ENCODE assay signal across 8 mouse cellular contexts in the genomic region with DNA sequence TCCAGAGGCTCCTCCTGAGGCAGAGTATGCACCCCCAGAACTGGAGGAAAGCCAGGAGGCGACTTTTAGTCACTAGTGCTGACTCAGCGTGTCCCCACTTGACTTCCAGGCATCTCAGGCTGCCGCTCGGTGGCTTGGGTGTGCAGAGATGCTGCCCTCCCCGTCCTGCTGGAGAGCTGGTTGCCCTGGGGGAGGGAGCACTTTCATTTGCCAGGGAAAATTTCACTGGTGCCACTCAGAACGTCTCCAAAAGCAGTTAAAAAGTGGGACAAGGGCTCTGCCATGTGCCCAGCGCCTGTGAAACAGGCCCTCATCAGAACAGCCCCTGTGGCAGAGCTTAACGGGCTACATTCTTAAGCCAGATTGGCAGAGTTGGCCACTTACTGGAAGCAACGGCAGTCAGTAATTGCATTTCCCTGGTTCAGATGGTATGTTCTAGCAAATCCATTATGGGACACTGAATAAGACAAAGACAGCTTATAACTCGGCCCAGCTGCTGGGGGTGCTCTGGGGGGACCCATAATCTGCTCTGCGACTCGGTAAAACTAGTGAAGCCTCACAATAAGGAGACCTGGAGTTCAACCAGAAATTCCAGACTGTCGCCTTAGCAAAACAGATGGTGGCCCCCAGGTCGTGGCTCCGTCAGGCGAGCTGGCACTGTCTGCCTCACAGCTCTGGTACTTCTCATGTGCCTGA.
DNase-seq lines count a peak whose midpoint lies in the region; ATAC-seq and TF ChIP-seq lines count a peak whose summit lies in the region.

No protein-coding gene starts in this region.

- H3K27me3 ChIP-seq in cerebellum, adult 2 months (ENCODE audit: control insufficient read depth, insufficient read depth, low read length) = no peaks in the 10 kb centered on the region

- no peak for TF ChIP-seq POLR2A in cerebellum, adult 2 months (IDR thresholded peaks at IDR 0.05; ENCODE audit: borderline replicate concordance, insufficient read depth, low read length)

- no peak overlapping the region for H3K4me3 ChIP-seq in cerebellum, adult 2 months (replicated peaks; ENCODE audit: insufficient read depth, low read depth, low read length)

- peaks cover 61% of the 10 kb centered on the region for H3K4me1 ChIP-seq in cerebellum, adult 2 months (ENCODE audit: control insufficient read depth, insufficient read depth, low read length)

- peak overlapping the region; percentile 23 for H3K27ac ChIP-seq in cerebellum, adult 2 months (ENCODE audit: insufficient read depth, low read length)

- ATAC-seq in monocyte, adult 5-6 weeks (replicated peaks; ENCODE audit: insufficient number of reproducible peaks, low FRiP score, low TSS enrichment, poor library complexity, severe bottlenecking) = no peak

- no peak for TF ChIP-seq CTCF in cerebellum, adult 2 months (IDR thresholded peaks at IDR 0.05; ENCODE audit: borderline replicate concordance, insufficient read depth, low read depth, low read length)

- peak; percentile 26 for DNase-seq in layer of hippocampus, adult 11-12 months (ENCODE audit: low spot score)
- DNase-seq in layer of hippocampus, postnatal 25 days (ENCODE audit: extremely low spot score in 1 of 2, low spot score in 1 of 2) = no peak
- DNase-seq in cerebellum, adult 2 months = peak; percentile 90 to 92
- DNase-seq in frontal cortex, postnatal 14 days (ENCODE audit: low spot score in 2 of 2) = peak; percentile 44 to 55
- peak; percentile 64 to 73 for DNase-seq in kidney, postnatal 36 days
- peak; percentile 53 for DNase-seq in lung, postnatal 36 days
- no peak for DNase-seq in thymus, postnatal 14 days

- WGBS in cerebellum, adult 2 months = 5% methylated on average over 16 of the region's 16 CpGs

Comparison
In these comparisons a context has a peak if more than half of its experiments do, and no peak if none do; other contexts are left out.
1. DNase-seq: peak in layer of hippocampus, adult 11-12 months (single experiment), cerebellum, adult 2 months (2 of 2), frontal cortex, postnatal 14 days (2 of 2), kidney, postnatal 36 days (2 of 2) and lung, postnatal 36 days (single experiment); none in layer of hippocampus, postnatal 25 days (0 of 2) and thymus, postnatal 14 days (single experiment).